Comparison of ENCODE assay signal across 8 mouse cellular contexts in genomic region chr14:14703346-14703871, GRCm38 (mm10). TPM values are rescaled to one million over a fixed set of nuclear protein-coding genes. Genes with fewer than 3 reads are reported as not detected.
A peak's percentile ranks its signal among the peaks of the same experiment; 100 is the strongest.
DNase-seq lines count a peak whose midpoint lies in the region; ATAC-seq lines count a peak whose summit lies in the region.

No protein-coding gene starts in this region.

- peaks cover 5% of the 10 kb centered on the region; the same call in 1 of the 2 replicates for H3K4me1 ChIP-seq in limb, embryonic 15.5 days
- peaks cover 23% of the 10 kb centered on the region for H3K4me1 ChIP-seq in midbrain, embryonic 15.5 days

- no peaks in the 10 kb centered on the region for H3K9me3 ChIP-seq in limb, embryonic 15.5 days
- H3K9me3 ChIP-seq in midbrain, embryonic 15.5 days = no peaks in the 10 kb centered on the region

- WGBS in limb, embryonic 15.5 days = under 1% methylated on average over 59 of the region's 60 CpGs
- WGBS in midbrain, embryonic 15.5 days = under 1% methylated on average over 60 of the region's 60 CpGs

- no peaks in the 10 kb centered on the region for H3K27me3 ChIP-seq in limb, embryonic 15.5 days
- H3K27me3 ChIP-seq in midbrain, embryonic 15.5 days (replicated peaks) = no peaks in the 10 kb centered on the region

- H3K4me2 ChIP-seq in limb, embryonic 15.5 days = peak overlapping the region; percentile 54
- H3K4me2 ChIP-seq in midbrain, embryonic 15.5 days = peak overlapping the region; percentile 57

- peak overlapping the region; percentile 97 for H3K27ac ChIP-seq in limb, embryonic 15.5 days
- peak overlapping the region; percentile 98 for H3K27ac ChIP-seq in midbrain, embryonic 15.5 days

- peak; percentile 32; the same call in 1 of the 2 replicates for ATAC-seq in limb, embryonic 15.5 days (ENCODE audit: insufficient number of reproducible peaks, low FRiP score, low TSS enrichment, low read depth)
- peak; percentile 68; the same call in 1 of the 2 replicates for ATAC-seq in midbrain, embryonic 15.5 days (replicated peaks)

- H3K4me3 ChIP-seq in limb, embryonic 15.5 days = peak overlapping the region; percentile 89
- peak overlapping the region; percentile 65 for H3K4me3 ChIP-seq in midbrain, embryonic 15.5 days

- peak overlapping the region; percentile 84 for H3K9ac ChIP-seq in limb, embryonic 15.5 days
- peak overlapping the region; percentile 79 for H3K9ac ChIP-seq in midbrain, embryonic 15.5 days

- H3K36me3 ChIP-seq in limb, embryonic 15.5 days = peaks cover under 1% of the 10 kb centered on the region; the same call in 1 of the 2 replicates
- no peaks in the 10 kb centered on the region; the same call in 1 of the 2 replicates for H3K36me3 ChIP-seq in midbrain, embryonic 15.5 days (replicated peaks)

- peak; percentile 22 for DNase-seq in thymus, postnatal 0 days (ENCODE audit: low spot score)
- no peak for DNase-seq in thymus, postnatal 4 days
- peak; percentile 53 for DNase-seq in embryo, embryonic 10 days (ENCODE audit: low spot score)
- DNase-seq in gastrocnemius, postnatal 4 days (ENCODE audit: low spot score in 2 of 2) = peak; percentile 39 to 61
- peak; percentile 69 for DNase-seq in kidney, adult 18-20 months
- peak; percentile 74 for DNase-seq in testis, postnatal 10 days (ENCODE audit: low spot score)

RNA-seq across cellular contexts. Expression of gene Slc4a7, which starts 1.3 kb away (rescaled TPM):
- polyA plus RNA-seq in thymus, postnatal 0 days (2015; fragmentation: Nextera tagmentation; extraction: Ambion mirVana) = 12.1 and 17.3 TPM in 2 replicates
- 10 to 100 TPM; 16.3 to 18.1 TPM for total RNA-seq in gastrocnemius, postnatal 4 days (2021)
- polyA plus RNA-seq in limb, embryonic 15.5 days (2015; fragmentation: Nextera tagmentation; extraction: Ambion mirVana) = 12.3 and 12.5 TPM in 2 replicates
- 32.5 and 33.1 TPM in 2 replicates for polyA plus RNA-seq in midbrain, embryonic 15.5 days (2015; fragmentation: Nextera tagmentation; extraction: Ambion mirVana)
